Mouse (Mus musculus) cerebellum, adult 9-10 months (tissue): ENCODE measurements around the gene Usp2.
A peak's percentile ranks its signal among the peaks of the same experiment; 100 is the strongest.

ENCODE experiments used
- DNase-seq: peaks from one replicate; pipeline ENCODE4 v3.0.0; 2022

Usp2 gene

DNA sequence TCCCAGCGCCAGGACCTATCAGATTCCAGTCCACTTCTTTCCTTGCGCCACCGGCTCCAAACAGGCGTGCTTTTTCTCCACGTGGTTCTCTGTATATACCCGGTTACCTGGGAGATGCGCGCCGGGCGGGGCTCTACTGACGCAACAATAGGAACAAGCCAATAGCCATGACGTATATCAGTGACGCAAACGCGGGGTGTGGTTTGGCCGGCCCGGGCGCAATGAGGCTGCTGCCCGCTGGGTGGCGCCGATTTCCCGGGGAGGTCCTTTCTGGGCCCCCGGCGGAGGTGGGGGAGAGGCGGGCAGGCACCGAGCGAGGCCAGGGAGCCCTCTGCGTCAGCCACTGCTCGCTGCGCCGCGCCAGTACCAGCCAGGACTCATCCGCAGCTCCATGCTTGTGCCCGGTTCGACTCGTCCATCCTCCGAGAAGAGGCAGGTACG is at the start of gene Usp2:
Gene Usp2 (plus strand): TSS at position 237 of the 441 bp plus-strand sequence.
- peak; percentile 100 for DNase-seq

DNA sequence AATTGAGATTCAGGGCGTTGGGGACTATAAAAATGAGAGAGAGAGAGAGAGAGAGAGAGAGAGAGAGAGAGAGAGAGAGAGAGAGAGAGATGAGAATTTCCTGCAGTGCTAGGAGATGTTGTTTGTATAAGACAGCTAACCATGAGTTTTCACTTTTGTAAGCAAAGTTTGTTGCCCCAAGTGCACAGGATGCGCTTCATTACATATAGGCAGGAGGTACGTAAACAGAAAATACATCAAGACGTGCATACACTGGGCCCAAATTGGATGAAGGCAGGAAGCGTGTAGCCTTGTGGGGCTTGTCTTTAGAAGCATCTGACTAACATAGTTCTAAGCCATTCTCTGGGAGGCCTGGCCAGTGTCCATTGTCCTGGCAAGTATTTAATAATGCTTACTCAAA is 49.0 kb upstream of the Usp2 start:
- no peak for DNase-seq

DNA sequence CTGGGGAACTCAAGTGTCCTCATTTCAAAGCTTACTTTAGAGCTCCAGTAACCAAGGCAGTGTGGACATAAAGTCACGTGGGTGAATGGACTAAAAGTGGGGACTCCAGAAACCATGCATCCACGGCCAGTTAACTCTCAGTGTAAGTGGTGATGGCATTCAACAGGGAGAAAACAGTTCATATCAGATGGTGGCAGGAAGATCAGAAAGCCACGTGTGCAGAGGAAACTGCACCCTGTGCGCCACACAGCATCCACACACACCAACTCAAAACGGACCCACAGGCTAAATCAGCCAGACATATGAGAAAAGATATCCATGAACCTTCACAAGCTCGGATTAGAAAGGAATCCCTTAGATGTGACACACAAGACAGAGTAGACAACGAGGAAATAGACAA is 46.8 kb upstream of the Usp2 start:
- DNase-seq, result no peak

DNA sequence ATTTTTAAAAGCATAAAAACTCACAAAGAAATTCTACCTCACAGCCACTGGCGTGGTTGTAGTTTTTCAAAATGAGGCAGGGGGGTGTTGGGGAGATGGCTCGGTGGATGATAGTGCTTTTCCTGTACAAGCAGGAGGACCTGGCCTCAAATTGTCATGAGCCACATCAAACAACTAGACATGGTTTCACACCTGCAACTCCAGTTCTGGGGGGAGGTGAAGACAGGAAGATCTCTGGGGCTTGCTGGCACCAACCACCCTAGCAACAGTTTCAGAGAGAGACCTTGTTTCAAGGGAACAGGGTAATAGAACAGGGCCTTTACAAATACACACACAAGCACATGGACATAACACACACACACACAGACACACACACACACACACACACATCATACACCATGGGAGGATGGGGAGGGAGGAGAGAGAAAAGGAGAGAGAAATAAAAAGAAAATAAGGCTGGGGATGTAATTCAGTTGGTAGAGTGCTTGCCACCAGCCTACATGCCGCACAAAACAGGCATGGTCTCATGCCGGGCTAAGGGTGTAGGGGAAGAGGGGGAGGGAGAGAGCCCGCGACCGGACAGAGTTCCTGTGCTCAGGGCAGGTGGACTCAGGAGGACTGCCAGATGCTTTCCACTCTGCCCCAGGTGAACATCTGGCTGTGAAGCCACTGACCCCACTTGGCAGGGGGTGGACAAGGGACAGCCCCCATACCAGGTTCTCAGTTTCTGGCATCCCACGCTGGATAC is 44.5 kb upstream of the Usp2 start:
- DNase-seq, result no peak

DNA sequence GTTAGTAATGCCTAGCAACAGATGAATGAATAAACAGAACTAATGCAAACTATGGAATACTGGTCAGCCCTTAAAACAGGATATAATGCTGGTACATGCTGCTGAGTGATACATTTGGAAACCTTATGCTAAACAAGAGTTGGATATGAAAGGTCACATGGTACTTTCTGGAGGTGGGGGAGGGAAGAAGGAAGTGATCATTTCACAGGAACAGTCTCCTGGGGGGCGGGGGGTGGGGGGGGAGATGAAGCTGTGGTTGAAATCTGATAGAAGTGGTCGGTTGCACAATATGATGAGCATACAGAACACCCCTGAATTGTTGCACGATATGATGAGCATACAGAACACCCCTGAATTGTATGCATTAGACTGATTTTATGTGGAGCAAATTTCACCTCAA is 42.7 kb upstream of the Usp2 start:
- no peak for DNase-seq

DNA sequence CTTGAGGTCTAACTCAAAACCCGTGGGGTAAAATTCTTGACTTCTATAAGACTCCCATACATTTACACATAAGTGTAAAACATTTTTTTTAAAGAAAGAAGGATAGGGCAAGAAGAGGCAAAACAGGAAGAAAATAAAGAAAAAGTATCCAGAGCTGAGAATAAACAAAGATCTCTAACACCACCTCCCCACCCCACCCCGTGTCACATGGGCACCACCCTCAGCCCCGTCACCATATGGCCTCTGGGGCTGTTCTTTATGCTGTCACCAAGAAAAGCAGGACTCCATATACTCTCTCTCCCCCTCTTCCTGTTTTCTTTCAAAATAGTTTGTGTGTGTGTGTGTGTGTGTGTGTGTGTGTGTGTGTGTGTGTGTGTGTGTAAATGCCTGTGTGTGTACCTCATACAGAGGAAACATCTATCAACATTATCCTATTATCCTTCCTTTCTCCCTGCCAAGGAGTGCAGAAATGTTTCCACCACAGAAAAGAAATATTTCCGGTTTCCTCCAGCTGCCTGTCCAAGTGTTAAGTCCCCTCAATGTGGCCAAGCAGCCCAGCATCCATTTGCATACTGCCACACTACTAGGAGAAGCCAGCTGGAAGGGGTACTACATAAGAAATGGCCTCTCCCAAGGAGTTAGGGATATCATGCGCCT is 37.1 kb upstream of the Usp2 start:
- no peak for DNase-seq

DNA sequence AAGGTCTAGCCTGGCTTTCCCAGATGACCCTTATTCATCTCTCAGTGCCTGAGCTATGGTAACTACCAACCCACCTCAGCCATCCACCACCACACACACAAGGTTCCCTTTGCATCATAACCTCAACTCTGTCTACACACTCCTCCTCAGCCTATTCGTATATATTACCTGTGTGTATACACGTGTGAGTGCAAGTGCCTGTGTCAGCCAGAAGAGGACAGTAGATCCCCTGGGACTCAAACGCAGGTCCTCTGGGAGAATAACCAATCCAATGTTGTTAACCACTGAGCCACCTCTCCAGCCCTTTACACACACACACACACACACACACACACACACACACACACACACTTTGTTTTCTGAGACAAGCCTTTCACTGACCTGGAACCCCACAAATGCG is 36.2 kb upstream of the Usp2 start:
- DNase-seq, result no peak

DNA sequence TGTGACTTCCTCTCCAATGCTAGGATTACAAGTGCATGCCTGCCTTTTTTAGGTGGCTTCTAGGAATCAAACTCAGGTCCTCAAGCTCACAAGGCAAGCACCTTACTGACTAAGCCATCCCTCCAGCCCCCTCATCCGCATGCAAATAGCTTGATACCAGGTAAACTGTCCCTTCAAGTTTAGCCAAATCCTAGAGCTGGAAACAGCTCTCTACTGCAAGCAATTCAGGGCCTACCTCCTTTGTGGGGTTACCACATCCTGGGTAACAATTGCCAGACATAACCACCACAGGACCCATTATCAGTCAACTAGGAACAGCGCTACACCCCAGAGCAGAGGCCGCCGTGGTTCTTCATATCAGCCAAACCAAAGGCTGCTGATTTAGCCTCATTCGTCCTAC is 35.7 kb upstream of the Usp2 start:
- DNase-seq, result no peak

DNA sequence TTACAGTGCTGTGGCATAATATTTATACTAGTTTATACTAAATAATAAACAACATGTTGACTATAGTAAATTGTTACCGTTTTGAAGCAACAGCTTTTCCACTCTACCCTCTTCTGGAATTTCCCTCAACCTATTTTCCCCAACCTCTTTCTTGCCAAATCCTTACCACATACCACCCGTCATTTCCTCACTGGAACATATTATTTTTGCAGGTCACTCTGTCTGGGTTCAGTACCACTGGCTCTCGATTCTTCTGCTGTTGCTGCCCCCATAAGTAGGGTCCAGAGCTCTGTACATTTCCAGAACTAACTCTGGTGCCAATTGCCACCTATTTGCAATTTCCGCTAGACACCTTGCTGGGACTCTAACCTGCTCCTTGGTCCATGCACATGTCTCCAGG is 34.9 kb upstream of the Usp2 start:
- DNase-seq, result no peak

DNA sequence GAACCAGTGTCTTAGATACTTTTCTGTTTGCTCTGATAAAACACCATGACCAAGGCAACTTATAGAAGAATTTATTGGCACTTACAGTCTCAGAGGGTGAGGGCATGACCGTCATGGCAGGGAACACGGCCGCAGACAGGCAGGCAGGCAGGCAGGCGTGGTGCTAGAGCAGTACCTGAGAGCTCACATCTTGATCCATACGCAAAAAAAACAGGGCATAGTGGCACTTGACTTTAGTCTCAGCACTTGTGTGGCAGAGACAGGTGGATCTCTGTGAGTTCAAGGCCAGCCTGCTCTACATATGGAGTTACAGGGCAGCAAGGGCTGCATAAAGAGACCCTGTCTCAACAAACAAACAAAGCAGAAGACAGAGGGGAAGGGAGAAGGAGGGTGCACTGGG is 33.5 kb upstream of the Usp2 start:
- DNase-seq, result no peak

DNA sequence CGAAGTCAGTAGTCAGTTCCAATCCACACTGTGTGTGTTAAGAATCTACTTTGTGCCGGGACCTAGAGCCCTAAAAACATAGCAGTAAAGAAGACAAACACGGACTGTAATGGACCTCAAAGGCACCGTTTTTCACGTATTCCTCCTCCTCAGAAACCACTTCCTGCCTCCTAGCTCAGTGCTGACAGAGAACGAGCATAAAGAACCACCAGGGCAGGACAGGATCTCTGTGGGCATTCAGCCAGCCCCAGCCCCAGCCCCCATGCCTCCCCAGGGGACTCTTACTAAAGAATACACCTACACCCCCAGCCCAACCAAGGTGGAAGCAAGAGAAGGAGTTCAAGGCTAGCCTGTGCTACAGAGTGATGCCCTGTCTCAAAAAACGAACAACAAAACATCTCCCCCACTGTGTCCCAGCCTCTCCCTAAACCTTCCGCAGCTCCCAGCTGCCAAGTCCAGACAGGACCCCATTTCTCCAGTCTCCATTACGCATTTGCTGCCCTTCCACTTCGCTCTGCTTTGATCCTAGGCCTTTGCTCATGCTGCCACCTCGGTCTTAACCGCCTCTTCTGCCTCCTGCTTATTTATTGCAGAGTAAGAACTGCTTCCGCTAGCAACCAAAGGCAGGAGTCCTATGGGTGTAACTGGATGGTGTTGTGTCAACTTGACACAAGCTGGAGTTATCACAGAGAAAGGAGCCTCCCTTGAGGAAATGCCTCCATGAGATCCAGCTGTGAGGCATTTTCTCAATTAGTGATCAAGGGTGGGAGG is 32.7 kb upstream of the Usp2 start:
- DNase-seq, result no peak

DNA sequence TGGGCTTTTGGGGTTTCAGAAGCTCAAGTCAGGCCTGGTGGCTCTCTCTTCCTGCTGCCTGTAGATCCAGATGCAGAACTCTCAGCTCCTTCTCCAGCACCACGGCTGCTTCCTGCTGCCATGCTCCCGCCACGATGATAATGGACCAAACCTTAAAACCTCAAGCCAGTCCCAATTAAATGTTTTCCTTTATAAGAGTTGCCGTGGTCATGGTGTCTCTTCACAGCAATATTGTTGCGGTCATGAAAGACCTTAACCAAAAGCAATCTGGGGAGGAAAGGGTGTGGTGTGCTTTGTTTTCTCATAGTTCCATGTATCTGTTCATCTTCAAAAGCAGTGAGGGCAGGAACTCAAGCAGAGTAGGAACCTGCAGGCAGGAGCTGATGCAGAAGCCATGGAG is 29.7 kb upstream of the Usp2 start:
- no peak for DNase-seq

DNA sequence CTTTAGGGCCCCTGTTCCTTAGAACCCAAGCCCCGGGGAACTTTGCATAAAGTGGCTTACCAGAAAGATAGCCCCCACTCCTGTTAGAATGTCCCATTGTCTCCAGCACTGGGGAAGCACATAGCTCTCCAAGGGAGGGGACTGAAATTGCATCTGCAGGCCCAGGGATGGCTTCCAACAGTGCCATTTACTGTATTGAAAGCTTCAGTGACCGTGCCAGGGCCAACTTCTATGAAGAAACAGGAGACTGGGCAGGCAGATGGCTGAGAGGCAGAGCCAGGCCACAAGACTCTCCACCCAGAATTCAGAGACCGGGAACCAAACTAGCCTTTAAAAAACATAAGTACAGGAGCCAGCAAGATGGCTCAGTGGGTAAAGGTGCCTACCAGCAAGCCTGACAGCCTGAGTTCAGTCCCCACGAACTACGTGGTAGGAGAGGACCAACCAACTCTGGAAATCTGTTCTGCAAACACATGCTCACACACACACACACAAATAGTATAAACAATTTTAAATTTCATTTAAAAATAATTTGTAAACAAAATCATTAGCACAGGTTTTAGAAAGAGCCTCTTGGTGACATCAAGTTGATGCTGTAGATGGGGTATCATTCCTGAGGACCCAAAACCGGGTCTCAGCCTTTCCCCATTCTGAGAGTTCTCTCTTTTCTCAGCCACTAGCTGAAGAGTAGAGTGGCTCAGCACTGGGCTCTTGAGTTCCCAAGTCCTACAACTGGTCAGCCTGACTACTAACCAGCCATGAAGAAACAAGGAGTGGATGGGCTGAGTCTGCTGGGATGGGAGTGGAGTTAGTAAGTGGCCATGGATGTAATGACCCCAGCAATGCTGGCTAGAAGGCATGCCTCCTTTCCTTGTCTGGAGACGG is 25.1 kb upstream of the Usp2 start:
- DNase-seq, result peak; percentile 83

DNA sequence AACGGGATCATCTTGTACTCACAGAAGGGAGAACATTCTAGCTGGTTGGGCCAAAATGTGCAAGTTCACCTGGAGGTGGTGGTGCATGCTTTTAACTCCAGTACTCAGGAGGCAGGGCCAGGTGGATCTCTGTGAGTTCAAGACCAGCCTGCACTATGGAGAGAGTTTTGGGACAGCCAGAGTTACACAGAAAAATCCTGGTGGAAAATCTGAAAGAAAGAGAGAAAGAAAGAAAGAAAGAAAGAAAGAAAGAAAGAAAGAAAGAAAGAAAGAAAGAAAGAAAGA is 24.5 kb upstream of the Usp2 start:
- no peak for DNase-seq

DNA sequence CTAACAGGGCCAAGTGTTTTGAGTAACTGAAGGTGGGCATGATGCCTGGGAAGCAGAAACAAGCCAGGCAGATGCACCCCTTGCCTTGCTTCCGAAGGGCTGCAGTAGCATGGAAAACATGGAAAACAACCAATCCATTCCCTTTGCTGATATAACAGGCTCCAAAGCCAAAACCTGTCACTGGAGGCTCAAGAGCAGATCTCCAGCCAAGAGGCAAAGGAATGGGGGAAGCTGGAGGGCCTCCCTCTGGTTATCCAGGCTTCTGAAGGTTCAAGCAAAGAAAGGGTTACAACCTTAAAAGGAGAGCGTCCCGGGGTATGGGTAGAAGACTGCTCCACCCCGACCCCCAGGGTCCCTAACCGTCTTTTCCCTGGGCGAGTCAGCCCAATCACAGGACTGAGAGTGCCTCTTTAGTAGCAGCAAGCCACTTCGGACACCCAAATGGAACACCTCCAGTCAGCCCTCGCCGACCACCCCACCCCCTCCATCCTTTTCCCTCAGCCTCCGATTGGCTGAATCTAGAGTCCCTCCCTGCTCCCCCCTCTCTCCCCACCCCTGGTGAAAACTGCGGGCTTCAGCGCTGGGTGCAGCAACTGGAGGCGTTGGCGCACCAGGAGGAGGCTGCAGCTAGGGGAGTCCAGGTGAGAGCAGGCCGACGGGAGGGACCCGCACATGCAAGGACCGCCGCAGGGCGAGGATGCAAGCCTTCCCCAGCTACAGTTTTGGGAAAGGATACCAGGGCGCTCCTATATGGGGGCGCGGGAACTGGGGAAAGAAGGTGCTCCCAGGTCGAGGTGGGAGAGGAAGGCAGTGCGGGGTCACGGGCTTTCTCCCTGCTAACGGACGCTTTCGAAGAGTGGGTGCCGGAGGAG is 23.7 kb upstream of the Usp2 start, which contains the start of gene Thy1:
Gene Thy1 (plus strand): TSS at position 549 of the 872 bp plus-strand sequence.
- DNase-seq, result peak; percentile 93

DNA sequence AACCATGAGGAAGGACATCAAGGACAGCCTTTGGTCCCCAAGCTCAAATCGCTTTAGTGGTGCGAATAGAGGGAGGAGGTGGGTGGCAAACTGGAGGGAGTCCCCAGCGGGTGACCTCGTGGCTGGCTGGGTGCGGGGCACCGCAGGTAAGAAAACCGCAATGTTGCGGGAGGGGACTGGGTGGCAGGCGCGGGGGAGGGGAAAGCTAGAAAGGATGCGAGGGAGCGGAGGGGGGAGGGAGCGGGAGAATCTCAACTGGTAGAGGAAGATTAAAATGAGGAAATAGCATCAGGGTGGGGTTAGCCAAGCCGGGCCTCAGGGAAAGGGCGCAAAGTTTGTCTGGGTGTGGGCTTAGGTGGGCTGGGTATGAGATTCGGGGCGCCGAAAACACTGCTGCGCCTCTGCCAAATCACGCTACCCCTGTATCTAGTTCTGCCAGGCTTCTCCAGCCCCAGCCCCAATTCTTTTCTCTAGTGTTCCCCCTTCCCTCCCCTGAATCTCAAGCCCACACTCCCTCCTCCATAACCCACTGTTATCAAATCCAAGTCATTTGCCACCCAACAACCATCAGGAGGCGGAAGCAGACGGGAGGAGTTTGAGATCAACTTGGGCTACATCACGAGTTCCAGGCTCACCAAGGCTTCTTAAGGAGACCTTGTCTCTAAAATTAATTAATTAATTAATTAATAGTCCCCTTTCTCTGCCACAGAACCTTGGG is 23.0 kb upstream of the Usp2 start:
- DNase-seq, result peak; percentile 93

DNA sequence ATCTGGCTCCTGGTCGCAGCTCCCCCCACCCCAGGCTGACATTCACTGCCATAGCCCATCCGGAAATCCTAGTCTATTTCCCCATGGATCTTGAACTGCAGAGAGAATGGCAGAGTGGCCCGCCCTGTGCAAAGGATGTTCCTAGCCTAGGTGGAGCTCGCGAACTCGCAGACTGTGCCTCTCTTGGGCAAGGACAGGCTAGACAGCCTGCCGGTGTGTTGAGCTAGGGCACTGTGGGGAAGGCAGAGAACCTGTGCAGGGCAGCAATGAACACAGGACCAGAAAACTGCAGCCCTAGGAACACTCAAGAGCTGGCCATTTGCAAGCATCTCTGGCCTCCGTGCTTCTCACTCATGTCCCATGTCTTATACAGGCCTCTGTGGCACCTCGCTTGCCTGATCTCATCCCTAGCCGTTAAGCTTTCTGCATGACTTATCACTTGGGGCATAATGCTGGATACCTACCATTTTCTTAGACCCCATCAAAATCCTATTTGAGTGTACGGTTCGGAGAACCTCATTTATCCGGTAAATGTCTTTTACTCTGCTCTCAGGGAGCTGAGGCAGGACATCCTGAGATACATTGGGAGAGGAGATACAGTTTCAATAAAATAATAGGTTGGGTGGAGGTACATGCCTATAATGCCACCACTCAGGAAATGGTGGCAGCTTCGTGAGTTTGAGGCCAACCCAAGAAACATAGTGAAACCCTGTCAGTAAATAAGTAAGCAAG is 22.2 kb upstream of the Usp2 start:
- no peak for DNase-seq

DNA sequence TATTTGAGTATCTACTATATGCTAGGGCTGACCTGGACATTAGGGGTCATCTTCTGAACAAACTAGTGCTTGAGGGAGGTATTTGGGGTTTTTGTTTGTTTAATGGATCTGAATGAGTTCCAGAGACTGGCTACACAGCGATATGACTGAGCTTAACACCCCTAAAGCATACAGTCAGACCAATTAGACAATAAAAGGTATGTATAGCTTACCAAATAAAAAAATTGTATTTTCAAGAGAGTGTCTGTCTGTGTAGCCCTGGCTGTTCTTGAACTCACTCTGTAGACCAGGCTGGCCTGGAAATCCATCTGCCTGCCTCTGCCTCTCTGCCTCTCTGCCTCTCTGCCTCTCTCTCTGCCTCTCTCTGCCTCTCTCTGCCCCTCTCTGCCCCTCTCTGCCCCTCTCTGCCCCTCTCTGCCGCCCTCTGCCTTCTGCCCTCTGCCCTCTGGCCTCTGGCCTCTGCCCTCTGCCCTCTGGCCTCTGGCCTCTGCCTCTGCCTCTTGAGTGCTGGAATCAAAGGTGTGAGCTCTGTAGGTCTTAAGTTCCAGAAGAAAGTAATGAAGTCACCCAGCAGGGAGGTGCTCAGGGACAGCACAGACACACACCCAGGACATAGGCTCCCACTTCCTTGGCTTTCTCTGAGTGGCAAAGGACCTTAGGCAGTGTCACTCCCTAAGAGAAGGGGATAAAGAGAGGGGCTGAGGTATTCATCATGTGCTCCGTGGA is 21.5 kb upstream of the Usp2 start:
- DNase-seq, result peak; percentile 88

DNA sequence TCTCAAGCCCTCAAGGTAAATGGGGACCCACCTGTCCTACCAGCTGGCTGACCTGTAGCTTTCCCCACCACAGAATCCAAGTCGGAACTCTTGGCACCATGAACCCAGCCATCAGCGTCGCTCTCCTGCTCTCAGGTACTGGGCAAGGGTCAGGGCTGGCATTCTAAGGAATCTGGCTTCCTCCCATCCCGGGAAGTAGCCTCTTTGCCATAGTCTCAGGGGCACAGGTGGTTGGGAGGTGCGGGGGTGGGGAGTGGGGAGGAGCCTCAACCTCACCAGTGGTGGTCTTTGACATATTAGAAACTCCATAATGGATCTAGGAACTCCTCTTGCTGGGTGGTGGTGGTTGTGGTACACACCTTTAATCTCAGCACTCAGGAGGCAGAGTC is 20.9 kb upstream of the Usp2 start:
- no peak for DNase-seq

DNA sequence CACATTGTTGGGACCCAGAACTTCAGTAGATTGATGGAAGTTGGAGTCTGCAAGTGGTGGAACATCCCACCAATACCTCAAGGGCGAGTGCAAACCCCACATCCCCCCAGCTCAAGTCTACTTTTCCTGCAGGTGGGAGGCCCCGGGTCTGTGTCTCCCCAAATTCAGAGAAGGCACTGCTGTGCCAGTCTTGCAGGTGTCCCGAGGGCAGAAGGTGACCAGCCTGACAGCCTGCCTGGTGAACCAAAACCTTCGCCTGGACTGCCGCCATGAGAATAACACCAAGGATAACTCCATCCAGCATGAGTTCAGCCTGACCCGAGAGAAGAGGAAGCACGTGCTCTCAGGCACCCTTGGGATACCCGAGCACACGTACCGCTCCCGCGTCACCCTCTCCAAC is 20.4 kb upstream of the Usp2 start:
- DNase-seq, result no peak
